Mouse (Mus musculus) kidney, adult 2 months (tissue): Measurements from ENCODE around the gene Elovl5.

Source experiments
- CTCF ChIP-seq: fragments of 200-500 bp; conservative IDR thresholded peaks from 2 replicates; pipeline ENCODE4 v1.5.1; 2011; ENCODE audit warnings: low read depth, mild to moderate bottlenecking, control low read depth, low read length, moderate library complexity, mixed read lengths; ENCODE audit not compliant: insufficient read depth, insufficient read length
- POLR2A ChIP-seq: fragments of 200-500 bp; IDR thresholded peaks from one replicate; pipeline ENCODE4 v1.6.1; 2011; ENCODE audit warnings: low read depth, low read length, control low read depth

GRCm38 (mm10) chr9:77953053-77953452 is 35.9 kb downstream of the Elovl5 start:
- TF ChIP-seq CTCF: no peak
- TF ChIP-seq POLR2A: no peak
